Mouse (Mus musculus) limb, embryonic 10.5 days (tissue): Measurements from ENCODE around the gene Sephs2. TPM values are rescaled to one million over a fixed set of nuclear protein-coding genes. Genes with fewer than 3 reads are reported as not detected.

Experiments
- DNase-seq: peaks from one replicate; pipeline ENCODE4 v3.0.0-alpha.2; 2017; ENCODE audit warnings: low spot score
- H3K27ac ChIP-seq: fragments of 300-500 bp; sonication (generic); 2 replicates; pipeline ENCODE4 v1.5.1; 2016; ENCODE audit warnings: mild to moderate bottlenecking
- H3K27me3 ChIP-seq: fragments of 300-500 bp; sonication (generic); 2 replicates; pipeline ENCODE4 v1.6.1; 2016; ENCODE audit warnings: low read depth, mild to moderate bottlenecking; ENCODE audit not compliant: poor library complexity, severe bottlenecking
- H3K36me3 ChIP-seq: fragments of 300-500 bp; sonication (generic); 2 replicates; pipeline ENCODE4 v1.6.1; 2016; ENCODE audit warnings: mild to moderate bottlenecking, moderate library complexity
- H3K4me1 ChIP-seq: fragments of 300-500 bp; sonication (generic); 2 replicates; pipeline ENCODE4 v1.6.1; 2016
- H3K4me3 ChIP-seq: fragments of 300-500 bp; sonication (generic); 2 replicates; pipeline ENCODE4 v1.5.1; 2016; ENCODE audit warnings: mild to moderate bottlenecking, moderate library complexity
- H3K9me3 ChIP-seq: fragments of 300-500 bp; sonication (generic); replicated peaks from 2 replicates; pipeline ENCODE4 v1.6.1; 2016; ENCODE audit warnings: mild to moderate bottlenecking
- WGBS: fragments of 180-500 bp; shearing (Covaris S2); methylation state at CpG from one replicate; pipeline ENCODE4 v1.1.7; 2016; 5-methylcytosine and 5-hydroxymethylcytosine counted together
- polyA plus RNA-seq: library from polyadenylated mRNA; unstranded; fragments of >200 nt; fragmentation: Nextera tagmentation; extraction: Ambion mirVana; gene quantifications from 2 replicates; pipeline ENCODE4 v1.2.1, GENCODE M21; 2016

Sephs2 gene
- polyA plus RNA-seq, 1 experiment from 2014 or later: 89.7 TPM

DNA sequence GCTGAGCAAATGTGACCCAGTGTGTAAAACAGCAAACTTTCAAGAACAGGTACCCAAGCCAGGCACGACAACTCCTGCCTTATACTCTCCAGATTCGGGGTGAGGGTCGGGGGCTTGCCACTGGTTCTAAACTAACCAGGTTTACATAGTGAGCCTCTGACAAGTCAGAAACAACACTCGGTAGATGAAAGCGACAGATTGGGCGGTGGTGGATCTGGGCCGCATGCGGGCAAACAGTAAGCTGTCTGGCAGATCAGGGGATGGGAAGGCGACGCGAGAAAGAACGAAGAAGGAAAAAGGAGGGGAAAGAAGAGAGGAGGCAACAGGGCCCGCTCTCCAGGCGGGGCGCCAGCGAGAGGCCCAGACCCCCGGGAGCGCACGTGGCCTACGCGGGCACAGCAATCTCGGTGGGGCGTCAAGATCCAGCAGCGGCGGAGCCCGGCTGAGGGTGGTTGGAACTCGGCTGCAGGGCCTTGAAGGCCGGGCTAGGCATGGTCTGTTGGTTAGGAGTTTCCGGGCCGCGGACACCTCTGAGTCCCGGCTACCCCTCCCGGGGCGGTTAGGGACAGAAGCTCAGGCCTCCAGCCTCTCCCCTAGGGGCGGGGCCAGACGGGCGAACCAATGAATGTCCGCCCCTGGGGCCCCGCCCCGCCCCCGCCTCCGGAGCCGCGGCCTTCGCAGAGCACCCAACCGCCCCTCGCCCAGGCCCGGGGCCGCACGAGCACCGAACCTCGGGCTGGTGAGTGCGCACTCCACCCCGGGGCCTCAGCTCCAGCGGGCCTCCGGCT is 29.8 kb downstream of the Sephs2 start, which contains the start of gene Zfp771:
Zfp771 (plus strand) TSS at position 405 of the 788 bp plus-strand sequence.
- 1% methylated on average over 56 of the region's 56 CpGs for WGBS
- H3K27ac ChIP-seq: peak within 1 kb of the TSS; percentile 95
- no peaks in the 10 kb centered on the region for H3K27me3 ChIP-seq
- H3K9me3 ChIP-seq: no peaks in the 10 kb centered on the region
- H3K36me3 ChIP-seq: peaks cover 42% of the 10 kb centered on the region
- peaks cover 30% of the 10 kb centered on the region for H3K4me1 ChIP-seq
- peak within 1 kb of the TSS; percentile 85 for H3K4me3 ChIP-seq
- peak; percentile 96 for DNase-seq

GRCm38 (mm10) chr7:127243361-127243867 is 30.4 kb downstream of the Sephs2 start:
- Histone ChIP-seq H3K27ac (peak overlapping the region; percentile 95), H3K4me1 (peaks cover 30% of the 10 kb centered on the region), H3K9me3 (no peaks in the 10 kb centered on the region), H3K27me3 (no peaks in the 10 kb centered on the region), H3K36me3 (peaks cover 44% of the 10 kb centered on the region), H3K4me3 (peak overlapping the region; percentile 85)
- no peak for DNase-seq
- WGBS: 39% methylated on average over 2 of the region's 2 CpGs

DNA sequence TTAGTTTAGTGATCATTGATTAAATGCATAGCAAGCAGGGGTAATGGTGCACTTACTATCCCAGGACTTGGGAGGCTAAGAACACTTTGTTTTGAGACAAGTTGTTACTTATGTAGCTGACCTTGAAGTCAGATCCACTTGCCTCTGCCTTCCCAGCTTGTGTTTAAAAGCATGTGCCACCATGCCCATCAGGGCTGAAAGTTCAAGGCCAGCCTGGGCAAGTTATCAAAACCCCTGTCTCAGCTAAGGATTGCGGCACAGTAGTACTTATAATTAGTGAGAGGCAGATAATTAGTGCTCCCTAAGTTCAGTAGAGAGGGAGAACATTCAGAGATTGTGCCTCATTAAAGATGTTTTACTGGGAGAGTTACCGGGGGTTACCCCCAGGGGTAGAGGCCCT is 39.1 kb downstream of the Sephs2 start:
- peak overlapping the region; percentile 97 for H3K4me3 ChIP-seq
- 93% methylated on average over 2 of the region's 2 CpGs for WGBS
- H3K36me3 ChIP-seq: peaks cover 75% of the 10 kb centered on the region
- H3K27ac ChIP-seq: no peak overlapping the region
- peaks cover 6% of the 10 kb centered on the region; the same call in 1 of the 2 replicates for H3K9me3 ChIP-seq
- DNase-seq: no peak
- peaks cover 29% of the 10 kb centered on the region for H3K4me1 ChIP-seq
- no peaks in the 10 kb centered on the region for H3K27me3 ChIP-seq

- WGBS: 10% methylated on average over 9 of the region's 9 CpGs
- DNase-seq: no peak
- Histone ChIP-seq H3K4me3 (peak overlapping the region; percentile 97), H3K27ac (peak overlapping the region; percentile 100), H3K27me3 (no peaks in the 10 kb centered on the region), H3K4me1 (peaks cover 29% of the 10 kb centered on the region), H3K9me3 (peaks cover 6% of the 10 kb centered on the region; the same call in 1 of the 2 replicates), H3K36me3 (peaks cover 75% of the 10 kb centered on the region)
Measured at GRCm38 (mm10) chr7:127233765-127234164, 40.1 kb downstream of the Sephs2 start.

DNA sequence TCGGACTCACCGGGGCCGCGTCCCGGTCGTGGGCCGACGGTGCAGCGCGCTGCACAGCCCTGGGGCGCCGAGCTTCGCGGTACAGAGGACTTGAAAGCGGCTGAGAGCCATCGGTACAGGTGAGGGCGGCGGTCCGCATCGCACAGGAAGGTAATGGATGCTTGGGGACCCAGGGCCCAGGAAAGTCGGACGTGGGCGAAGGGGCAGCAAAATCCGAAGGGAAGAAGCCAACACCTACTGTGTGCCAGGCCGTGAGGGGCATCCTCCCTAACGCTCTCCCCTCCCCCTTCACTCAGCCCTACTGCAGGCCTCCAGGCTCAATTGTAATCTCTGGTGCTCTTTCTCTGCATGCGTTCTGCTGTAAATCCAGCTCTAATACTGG is 40.5 kb downstream of the Sephs2 start:
- Histone ChIP-seq H3K4me3 (peak overlapping the region; percentile 97), H3K36me3 (peaks cover 74% of the 10 kb centered on the region), H3K4me1 (peaks cover 29% of the 10 kb centered on the region), H3K27ac (peak overlapping the region; percentile 100), H3K27me3 (no peaks in the 10 kb centered on the region), H3K9me3 (peaks cover 6% of the 10 kb centered on the region; the same call in 1 of the 2 replicates)
- WGBS: 0% methylated on average over 27 of the region's 27 CpGs
- DNase-seq: no peak

DNA sequence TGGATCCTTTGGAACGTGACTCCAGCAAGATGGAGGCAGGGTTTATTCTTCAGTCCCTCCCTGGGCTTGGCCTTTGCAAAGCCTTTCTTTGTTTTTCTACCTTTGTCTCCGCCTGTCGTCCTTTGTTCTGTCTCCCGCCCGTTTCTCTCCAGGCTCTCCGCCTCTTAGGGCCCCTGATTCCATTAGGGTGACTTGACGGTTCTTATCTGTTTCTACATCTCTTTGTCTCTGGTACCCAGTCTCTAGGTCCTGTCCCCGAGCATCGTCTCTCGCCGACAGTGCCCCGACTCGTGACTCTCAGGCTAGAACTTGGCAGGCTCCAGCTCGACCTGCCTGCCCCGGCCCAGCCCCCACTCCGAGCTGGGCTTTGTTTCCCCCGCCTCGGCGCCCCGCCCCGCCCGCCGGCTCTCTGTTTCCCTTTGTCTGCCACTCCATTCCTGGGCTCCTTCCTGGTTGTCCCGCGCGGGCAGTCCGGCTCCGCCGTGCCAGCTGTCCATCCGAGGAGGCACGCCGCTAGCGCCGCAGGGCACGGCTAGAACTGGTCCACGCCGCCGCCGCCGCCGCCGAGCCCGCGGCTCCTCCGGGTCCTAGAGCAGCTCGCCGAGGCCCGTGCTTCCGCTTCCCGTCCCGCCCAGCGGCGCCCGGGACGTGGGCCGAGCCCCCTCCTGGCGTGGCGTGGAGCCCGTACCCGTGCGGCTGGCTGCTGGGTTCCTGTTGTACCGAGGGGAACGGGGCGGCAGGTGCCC is 41.1 kb downstream of the Sephs2 start, which contains the start of the genes Zfp553 and Sept1:
Zfp553 (plus strand) TSS at position 440 of the 746 bp plus-strand sequence.
Sept1 (minus strand) TSS at position 509 of the 746 bp plus-strand sequence.
- H3K36me3 ChIP-seq: peaks cover 68% of the 10 kb centered on the region
- under 1% methylated on average over 62 of the region's 64 CpGs for WGBS
- peaks cover 29% of the 10 kb centered on the region for H3K4me1 ChIP-seq
- peak within 1 kb of the TSS; percentile 97 for H3K4me3 ChIP-seq
- DNase-seq: peak; percentile 95
- H3K9me3 ChIP-seq: peaks cover 6% of the 10 kb centered on the region; the same call in 1 of the 2 replicates
- H3K27me3 ChIP-seq: no peaks in the 10 kb centered on the region
- H3K27ac ChIP-seq: peak within 1 kb of the TSS; percentile 100

DNA sequence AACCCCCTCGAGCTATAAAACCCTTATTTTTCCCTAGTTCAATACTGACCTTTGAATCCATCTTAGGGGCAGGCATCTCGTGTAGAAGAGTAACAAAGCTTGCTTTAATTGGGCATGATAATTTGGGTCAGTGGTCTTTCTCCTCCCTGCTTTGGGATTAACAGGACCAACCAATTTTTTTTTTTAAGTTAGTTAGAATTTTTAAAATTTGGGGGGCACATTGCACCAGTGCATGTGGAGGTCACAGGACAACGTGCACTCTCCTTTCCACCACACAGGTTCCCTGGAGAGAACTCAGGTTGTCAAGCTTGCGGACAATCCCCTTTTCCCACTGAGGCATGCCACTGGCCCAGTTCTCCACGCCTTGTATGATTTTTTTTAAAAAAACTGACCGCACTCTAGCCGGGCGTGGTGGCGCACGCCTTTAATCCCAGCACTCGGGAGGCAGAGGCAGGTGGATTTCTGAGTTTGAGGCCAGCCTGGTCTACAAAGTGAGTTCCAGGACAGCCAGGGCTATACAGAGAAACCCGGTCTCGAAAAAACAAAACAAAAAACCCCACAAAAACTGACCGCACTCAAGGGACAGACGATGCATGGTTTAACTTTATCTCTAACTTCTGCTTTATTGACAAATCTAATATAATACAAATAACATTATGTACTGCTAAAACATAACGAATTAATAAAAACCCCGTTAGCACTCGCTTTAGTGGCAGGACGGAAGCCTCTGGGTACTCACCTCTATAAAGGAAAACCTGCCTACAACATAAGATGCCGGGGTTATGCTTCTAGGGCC is 41.8 kb downstream of the Sephs2 start:
- Histone ChIP-seq H3K4me1 (peaks cover 29% of the 10 kb centered on the region), H3K27me3 (no peaks in the 10 kb centered on the region), H3K36me3 (peaks cover 60% of the 10 kb centered on the region), H3K4me3 (peak overlapping the region; percentile 97), H3K27ac (peak overlapping the region; percentile 100), H3K9me3 (peaks cover 6% of the 10 kb centered on the region; the same call in 1 of the 2 replicates)
- 20% methylated on average over 20 of the region's 20 CpGs for WGBS
- no peak for DNase-seq

DNA sequence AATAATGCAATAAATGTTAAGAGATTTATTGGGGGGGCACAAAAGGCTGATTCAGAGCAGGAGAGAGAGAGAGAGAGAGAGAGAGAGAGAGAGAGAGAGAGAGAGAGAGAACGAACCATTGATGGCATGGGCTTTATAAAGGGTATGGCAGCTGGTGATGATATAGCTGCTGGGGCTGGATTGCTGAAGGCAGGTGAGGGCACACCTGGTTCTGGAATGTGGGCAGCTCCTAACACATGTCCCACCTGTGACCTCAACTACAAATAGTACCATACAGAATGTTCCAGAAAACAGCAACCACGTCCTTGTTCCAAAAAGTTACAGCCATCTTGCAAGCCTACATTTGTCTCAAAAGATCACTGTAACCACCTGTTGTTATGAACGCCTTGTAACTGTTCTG is 42.5 kb downstream of the Sephs2 start:
- peaks cover 54% of the 10 kb centered on the region for H3K36me3 ChIP-seq
- no peaks in the 10 kb centered on the region for H3K27me3 ChIP-seq
- 91% methylated on average over 3 of the region's 3 CpGs for WGBS
- H3K27ac ChIP-seq: peak overlapping the region; percentile 100
- DNase-seq: no peak
- peak overlapping the region; percentile 97 for H3K4me3 ChIP-seq
- H3K4me1 ChIP-seq: peaks cover 29% of the 10 kb centered on the region
- H3K9me3 ChIP-seq: peaks cover 3% of the 10 kb centered on the region; the same call in 1 of the 2 replicates

GRCm38 (mm10) chr7:127228615-127229303 is 45.1 kb downstream of the Sephs2 start:
- Histone ChIP-seq H3K27ac (no peak overlapping the region), H3K4me1 (peaks cover 22% of the 10 kb centered on the region), H3K4me3 (no peak overlapping the region), H3K9me3 (no peaks in the 10 kb centered on the region), H3K36me3 (peaks cover 37% of the 10 kb centered on the region), H3K27me3 (no peaks in the 10 kb centered on the region)
- 65% methylated on average over 4 of the region's 4 CpGs for WGBS
- peak; percentile 59 for DNase-seq

DNA sequence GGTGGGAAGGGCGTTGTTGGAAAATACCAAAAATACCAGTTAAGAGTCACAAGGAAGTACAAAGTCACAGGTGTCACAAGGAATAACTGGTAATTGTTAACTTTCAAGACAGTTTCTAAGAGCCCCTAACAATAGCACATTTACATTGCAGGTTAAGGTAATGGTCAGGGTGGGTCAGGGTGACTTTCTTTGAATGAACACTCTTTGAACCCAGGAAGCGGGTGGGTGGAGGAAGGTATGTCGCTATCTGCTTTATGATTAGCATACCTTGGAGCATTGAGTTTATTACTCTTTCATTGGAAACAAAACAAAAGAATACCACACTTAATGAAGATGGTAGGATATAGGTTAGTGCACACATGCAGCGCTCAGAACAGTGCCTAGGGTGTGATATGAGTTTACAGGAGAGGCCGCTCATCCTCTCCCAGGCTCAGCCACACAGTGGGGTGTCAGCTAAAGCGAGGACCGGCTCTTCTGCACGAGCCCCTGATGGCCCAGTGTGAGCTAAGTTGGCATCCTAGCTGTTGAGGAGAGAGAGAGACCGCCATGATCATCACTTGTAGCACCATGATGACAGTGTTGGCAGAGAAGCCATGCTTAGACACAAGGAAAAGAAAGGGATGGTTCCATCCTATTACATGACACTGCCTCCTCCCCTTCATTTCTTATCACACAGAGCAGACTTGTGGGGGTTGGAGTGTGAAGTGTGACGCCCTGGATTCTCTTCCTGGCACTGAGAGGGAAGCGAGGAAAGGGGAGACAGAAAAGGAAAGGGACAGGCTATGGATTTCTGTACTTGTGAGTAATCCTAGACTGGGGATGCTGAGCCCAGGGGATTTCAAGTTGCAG is 48.5 kb downstream of the Sephs2 start:
- WGBS: 83% methylated on average over 11 of the region's 11 CpGs
- H3K4me1 ChIP-seq: peaks cover 5% of the 10 kb centered on the region; the same call in 1 of the 2 replicates
- H3K27me3 ChIP-seq: no peaks in the 10 kb centered on the region
- no peak overlapping the region for H3K27ac ChIP-seq
- no peaks in the 10 kb centered on the region for H3K9me3 ChIP-seq
- no peak overlapping the region for H3K4me3 ChIP-seq
- peaks cover 41% of the 10 kb centered on the region for H3K36me3 ChIP-seq
- no peak for DNase-seq

GRCm38 (mm10) chr7:127224616-127225015 is 49.2 kb downstream of the Sephs2 start:
- no peak overlapping the region for H3K4me3 ChIP-seq
- no peak overlapping the region for H3K27ac ChIP-seq
- 92% methylated on average over 6 of the region's 6 CpGs for WGBS
- H3K9me3 ChIP-seq: no peaks in the 10 kb centered on the region
- no peak for DNase-seq
- H3K4me1 ChIP-seq: no peaks in the 10 kb centered on the region
- no peaks in the 10 kb centered on the region for H3K27me3 ChIP-seq
- peaks cover 34% of the 10 kb centered on the region for H3K36me3 ChIP-seq
